Mouse (Mus musculus) cerebellum, adult 9-10 months (tissue): ENCODE measurements around the gene C8g.
A peak's percentile ranks its signal among the peaks of the same experiment; 100 is the strongest.

Experiments
- DNase-seq: peaks from one replicate; pipeline ENCODE4 v3.0.0; 2022

The C8g gene

DNA sequence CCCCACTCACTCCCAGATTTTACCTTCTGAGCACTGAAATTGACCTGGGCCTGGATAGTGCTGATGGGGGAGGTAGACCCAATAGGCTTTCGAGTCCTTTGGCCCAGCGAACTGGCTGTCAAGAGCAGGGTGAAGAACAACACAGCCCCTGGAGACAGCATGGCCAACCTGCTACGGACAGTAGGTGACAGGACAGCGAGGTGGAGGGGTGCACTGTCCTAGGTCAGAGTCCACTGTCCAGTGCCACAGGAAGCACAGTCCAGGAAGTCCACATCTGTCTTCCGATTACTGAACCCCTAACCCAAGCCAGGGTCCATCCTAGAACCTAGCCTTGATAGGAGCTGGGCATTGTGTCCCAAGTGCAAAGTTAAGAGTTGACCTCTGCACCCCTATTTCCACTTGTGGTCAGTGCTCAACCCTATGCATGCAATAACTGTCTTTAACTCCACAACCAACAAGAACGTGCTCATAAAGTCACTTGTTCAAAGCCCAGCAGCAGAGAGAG, 1.4 kb downstream of the C8g start:
- DNase-seq, result no peak

DNA sequence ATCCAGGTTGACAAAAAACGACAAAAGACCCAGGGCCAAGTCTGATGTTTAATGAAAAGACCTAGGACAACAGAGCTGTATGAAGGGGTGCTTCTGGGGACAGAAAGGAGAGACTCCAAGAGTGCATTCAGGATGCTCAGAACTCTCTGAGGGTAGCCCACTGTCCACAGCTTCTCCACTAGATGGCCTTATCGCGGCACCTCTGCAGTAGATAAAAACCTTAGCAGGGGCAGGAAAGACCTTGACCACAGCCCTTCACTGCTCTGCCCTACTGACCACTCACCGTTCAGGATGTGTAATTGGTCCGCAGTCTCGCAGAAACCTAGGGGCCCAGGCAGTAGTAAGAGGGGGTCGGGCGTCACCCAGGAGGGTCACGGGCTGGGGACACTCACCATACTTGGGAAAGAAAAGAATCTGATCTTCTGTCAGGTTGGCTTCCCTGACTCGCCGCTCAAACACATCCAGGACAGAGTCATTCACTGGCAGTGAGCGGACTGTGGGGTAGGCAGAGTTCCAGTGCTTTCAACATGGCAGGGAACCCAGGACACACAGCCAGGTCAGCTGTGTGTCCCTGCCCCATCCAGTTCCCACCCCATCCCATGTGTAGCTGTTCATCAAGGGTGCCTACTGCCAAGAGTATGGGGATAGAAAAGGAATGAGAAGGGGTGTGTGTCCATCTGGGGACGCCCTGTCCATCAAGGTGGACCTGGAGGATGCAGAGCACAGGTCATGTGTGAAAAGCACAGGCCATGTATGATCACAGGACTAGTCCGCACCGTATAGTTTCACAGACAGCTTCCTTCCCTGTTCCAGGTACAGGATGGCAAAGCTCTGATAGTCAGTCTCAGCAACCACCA, 2.7 kb downstream of the C8g start:
- DNase-seq, result peak; percentile 45

DNA sequence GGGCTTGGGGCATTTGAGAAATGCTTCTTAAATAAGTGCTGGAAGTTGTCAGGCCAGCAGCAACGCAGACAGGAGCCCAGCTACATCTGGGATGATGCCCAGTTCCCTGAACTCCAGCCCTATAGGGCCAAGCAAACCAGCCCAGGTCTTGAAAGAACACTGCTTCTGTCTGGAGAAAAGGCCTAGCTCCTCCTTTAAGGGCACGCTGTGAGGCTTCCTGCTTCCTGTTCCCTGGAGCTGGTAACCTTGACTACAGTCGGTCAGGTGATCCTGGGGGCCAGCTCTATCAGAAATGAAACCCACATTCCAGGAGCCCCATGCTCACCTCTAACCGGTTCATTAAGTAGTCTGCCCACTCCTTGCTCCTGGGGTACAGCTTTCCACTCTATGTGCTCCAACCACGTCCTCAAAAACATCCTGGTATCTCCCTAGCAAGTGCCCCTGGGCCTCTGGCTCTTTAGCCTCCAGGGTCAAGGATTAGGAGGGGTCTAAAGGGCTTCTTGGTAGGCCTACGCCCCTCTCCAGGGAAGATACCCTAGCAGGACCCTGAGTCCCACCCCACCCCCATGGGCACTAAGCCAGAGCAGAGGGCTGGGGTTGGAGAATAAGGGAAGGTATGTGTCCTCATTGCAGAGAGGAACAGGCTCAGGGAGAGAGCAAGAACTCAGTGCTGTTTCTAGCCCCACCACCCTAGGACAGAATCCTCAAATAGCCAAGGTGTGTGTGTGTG, 3.5 kb downstream of the C8g start:
- DNase-seq, result peak; percentile 61

- peak; percentile 84 for DNase-seq
Measured at GRCm38 (mm10) chr2:25496462-25496861, 5.1 kb downstream of the C8g start.

DNA sequence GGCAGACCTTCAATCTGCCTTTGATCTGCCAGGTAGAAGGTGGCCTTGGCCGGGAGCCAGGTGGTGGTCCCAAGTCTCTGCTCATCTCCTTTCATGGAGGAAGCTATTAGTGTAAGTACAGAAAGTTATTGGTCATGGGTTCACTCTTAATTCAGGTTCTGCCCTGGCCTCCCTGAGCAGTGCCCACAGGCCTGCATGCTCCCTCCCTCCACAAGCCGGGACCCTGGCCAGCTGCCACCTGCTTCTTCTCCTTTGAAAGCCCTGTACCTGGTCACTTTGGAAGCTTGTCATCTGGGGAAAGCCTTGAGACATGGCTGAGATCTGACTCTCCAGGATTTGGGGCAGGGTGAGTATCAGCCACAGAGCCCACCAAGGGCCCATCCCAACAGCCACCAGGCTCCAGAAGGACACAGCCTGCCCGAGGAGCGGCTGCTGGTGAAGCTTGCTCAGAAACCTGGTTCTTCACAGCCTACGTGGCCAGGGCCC, 8.0 kb downstream of the C8g start, which contains the start of gene Lcn12:
TSS of gene Lcn12 (minus strand) at position 436 of the 486 bp plus-strand sequence.
- DNase-seq, result peak; percentile 86

DNA sequence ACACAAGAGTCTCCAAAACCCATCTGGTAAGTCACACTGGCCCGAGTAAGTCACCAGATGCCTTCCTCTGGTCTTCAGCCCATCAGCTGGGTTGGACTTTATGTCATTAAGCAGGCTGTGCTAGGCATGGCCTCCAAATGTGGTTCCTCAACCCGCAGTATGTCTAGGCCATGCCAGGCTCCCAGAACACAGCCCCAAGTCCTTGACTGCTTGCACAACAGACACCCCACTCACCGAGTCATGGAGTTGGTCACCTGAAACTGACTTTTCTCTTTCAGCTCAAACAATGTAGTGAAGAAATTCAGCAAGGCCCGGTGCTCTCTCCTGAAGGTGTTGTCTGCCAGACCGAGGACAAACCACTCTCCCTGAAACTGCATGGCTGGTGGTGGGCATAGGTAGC, 8.5 kb downstream of the C8g start:
- peak; percentile 25 for DNase-seq

- peak; percentile 82 for DNase-seq
Measured at GRCm38 (mm10) chr2:25488671-25489068, 12.8 kb downstream of the C8g start.

- DNase-seq, result no peak
Measured at GRCm38 (mm10) chr2:25487965-25488670, 13.4 kb downstream of the C8g start.

- peak; percentile 98 for DNase-seq
Measured at GRCm38 (mm10) chr2:25484901-25485647, 16.4 kb downstream of the C8g start.

GRCm38 (mm10) chr2:25482969-25483368, 18.6 kb downstream of the C8g start:
- DNase-seq, result peak; percentile 82

GRCm38 (mm10) chr2:25480541-25480940, 21.0 kb downstream of the C8g start:
- DNase-seq, result no peak

- DNase-seq, result no peak
Measured at GRCm38 (mm10) chr2:25479551-25480311, 21.8 kb downstream of the C8g start.

- DNase-seq, result peak; percentile 99
Measured at GRCm38 (mm10) chr2:25477967-25478675, 23.4 kb downstream of the C8g start.

DNA sequence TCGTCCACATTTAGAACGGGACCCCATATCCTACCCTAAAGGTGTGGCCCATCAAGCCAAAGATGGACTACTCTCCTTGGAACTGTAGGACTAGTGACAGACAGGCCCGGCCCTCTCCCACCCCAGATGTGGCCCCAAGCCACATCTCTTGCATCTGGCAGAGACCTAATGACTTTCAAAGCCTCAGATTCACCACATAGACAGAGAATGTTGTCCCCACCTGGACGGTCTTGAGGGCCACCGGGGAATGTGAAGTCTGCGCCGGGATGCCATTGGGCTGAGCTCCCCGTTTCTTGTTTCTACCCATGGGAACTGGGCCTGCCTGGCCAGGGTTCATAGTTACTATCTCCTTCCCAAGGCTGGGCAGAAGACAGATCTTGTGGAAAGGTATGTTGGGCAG, 24.0 kb downstream of the C8g start:
- DNase-seq, result peak; percentile 72

GRCm38 (mm10) chr2:25472550-25472949, 29.0 kb downstream of the C8g start:
- DNase-seq, result no peak

GRCm38 (mm10) chr2:25469969-25470368, 31.6 kb downstream of the C8g start, which contains the start of gene Ptgds:
Ptgds (minus strand) TSS chr2:25470046.
- DNase-seq, result peak; percentile 60

- peak; percentile 80 for DNase-seq
Measured at GRCm38 (mm10) chr2:25468962-25469915, 32.3 kb downstream of the C8g start.

- peak; percentile 49 for DNase-seq
Measured at GRCm38 (mm10) chr2:25467606-25468303, 33.8 kb downstream of the C8g start.
